Mouse (Mus musculus): ENCODE results near the gene Adam8. TPM values are rescaled to one million over a fixed set of nuclear protein-coding genes. Genes with fewer than 3 reads are reported as not detected.

Gene Adam8
- total RNA-seq, 2 experiments from 2014 or later: 0.74 to 0.89 TPM

DNA sequence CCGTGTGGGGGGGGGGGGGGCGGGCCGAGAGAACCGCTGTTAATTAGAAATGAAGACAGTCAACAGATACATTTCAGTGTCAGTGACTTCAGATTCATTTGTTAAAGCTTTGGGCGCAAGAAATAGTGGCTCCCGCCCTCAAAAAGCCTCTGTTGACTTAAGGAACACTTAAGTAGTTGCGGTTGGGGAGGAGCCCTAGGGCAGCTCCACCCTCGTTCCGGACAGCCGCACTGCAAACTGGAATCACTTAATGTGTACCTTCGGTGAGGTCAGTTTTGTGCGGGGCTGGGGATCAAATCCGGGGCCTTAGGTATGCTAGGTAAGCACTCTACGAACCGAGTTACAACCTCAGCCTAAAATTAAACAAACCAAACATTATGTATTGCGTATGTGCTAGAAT is 41.3 kb downstream of the Adam8 start:
- no peak for DNase-seq
- intact Hi-C loops (cut with DNase I): no loop called here

DNA sequence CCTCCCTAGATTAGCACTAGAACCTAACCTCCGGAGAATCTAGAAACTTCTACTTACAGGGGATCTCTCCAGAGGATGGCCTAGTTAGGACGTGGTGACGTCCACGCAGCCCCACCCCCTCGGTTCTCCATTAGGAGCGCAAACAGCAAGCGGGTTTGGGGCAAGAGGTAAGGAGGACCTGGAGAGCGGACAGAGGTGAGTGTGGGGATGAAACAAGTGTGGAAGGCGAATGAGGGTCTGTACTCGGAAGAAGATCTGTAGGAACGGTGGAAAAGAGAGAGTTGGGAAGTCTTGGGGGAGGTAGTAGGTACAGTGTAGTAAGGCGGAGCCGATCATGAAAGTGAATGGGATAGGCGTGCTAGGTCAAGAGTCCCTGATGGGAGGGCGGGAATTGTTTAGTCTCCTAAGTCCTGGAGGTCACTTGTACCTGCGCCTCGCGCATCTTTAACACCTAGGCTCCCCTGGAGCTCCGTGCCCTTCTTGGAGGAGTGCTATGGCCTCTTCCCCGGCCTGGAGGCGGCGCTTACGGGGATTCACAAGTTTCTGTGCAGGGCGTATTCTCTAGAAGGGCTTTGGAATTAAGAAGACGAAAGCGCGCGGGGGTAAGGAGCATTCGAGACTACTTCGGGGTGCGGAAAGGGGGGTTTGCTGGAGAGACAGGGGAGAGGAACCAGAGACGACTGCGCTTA is 41.9 kb downstream of the Adam8 start:
- peak; percentile 19 to 32 for DNase-seq

DNA sequence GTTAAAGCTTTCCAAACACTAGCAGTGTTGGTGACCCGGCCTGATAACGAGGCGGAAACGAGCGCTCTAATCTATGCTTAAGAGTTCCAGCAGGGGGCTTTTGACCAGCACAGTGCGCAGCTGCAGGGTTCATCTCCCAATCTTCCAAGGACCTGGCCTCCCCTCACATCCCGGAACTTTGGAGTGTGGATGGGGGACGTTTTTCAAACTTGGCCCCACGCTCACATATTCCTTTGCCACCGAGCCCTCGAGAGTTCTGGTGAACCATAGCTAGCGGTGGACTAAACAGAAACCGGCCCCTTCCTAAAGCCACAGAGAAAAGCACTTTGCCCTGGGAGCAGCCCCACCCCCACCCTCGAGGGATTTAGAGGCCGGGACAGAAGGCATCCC is 42.5 kb downstream of the Adam8 start:
- DNase-seq: peak; percentile 27 to 30
- intact Hi-C loops (cut with DNase I): no loop called here

More for the DNA sequence above, 41.9 kb downstream of the Adam8 start:
- intact Hi-C loops (cut with DNase I): no loop called here

DNA sequence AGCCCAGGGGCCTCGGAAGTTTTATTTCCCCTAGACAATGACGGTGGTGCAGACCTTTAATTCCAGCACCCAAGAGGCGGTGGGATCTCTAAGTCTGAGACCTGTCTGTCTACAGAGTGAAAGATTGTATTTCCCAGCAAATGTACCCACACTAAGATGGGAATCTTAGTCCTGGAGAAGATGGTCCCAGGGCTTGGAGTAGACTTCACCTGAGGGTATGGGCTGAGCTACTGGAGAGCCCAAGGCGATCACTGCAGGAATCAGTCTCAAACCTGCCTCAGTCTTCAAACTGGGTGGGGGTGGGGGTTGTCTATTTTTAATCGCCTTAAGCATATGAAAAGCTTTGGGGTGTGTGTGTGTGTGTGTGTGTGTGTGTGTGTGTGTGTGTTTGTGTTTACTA is 46.3 kb downstream of the Adam8 start:
- DNase-seq: no peak
- intact Hi-C loops (cut with DNase I): no loop called here

DNA sequence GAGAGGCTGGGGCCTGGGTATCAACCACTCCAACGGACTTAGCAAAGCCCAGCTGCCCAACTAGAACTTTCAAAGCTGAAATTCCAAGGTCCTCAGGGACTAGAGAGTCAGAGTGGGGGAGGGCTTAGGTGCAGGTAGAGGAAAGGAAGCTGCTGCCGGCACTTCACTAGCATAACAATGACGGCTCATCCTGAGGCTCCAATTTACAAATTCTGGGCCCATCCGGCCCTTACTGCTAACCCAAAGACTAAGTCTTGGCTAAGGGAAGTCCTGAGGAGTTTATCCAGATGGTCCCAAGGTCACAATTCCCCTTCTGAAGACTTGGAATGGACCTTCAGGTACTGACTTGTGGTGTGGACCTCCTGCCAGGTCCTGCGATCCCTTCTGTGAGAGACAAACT is 46.8 kb downstream of the Adam8 start:
- intact Hi-C loops (cut with DNase I): no loop called here
- no peak for DNase-seq

DNA sequence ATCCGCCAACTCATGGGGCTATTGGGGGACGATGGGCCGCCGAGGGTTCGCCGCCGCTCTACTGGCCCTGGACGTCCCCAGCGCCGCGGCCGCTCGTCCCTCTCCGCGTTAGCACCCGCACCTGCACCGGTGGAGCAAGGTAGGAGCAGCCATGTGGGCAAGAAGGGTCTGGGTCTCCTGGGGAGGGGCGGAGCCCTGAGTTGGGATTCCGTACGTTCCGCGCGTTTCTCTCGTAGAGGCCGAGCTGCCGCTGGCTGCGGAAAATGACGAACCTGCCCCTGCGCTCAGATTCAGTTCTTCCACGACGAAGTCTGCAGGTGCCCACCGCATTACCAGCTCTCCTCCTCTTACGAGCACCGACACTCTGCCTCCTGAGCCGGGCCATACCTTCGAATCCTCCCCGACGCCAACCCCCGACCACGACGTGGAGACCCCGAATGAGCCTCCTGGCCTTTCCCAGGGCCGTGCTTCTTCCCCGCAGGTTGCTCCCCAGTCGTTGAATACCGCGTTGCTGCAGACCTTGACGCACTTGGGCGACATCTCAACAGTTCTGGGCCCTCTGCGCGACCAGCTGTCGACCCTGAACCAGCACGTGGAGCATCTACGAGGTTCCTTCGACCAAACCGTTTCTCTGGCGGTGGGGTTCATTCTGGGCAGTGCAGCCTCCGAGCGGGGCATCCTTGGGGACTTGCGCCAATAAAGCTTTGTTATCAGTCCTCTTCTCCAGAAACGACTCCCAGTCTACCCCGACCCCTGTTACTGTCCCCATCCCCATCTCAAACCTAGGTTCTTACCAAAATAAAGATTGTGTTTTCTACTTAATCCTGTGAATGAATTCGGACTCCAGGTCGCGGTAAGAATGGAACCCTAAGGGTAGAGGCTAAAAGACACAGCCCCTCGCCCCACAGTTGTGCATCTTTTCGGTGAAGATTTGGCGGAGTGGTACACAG is 47.8 kb downstream of the Adam8 start:
- intact Hi-C loops (cut with DNase I): no loop called here
- no peak for DNase-seq

DNA sequence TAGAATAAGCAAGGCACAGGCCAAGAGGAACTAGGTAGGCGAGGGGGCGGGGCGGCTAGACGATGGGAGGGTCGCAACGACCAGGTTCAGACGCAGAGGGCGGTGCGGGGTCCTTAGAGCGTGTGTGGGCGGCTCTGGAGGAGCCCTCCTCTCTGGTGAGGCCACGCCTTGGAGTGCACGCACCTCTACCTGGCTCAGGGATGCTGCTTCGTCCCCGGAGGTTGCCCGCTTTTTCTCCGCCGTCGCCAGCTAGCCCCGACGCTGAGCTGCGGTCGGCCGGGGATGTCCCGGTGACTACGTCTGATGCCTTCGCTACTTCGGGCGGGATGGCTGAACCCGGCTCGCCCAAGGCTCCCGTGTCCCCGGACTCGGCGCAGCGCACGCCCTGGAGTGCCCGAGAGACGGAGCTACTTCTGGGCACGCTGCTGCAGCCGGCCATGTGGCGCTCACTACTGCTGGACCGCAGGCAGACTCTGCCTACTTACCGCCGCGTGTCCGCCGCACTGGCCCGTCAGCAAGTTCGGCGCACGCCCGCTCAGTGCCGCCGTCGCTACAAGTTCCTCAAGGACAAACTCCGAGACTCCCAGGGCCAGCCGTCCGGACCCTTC is 48.6 kb downstream of the Adam8 start, which contains the start of gene Utf1:
Gene Utf1 (plus strand): TSS at position 116 of the 608 bp plus-strand sequence.
- DNase-seq: no peak
- intact Hi-C loops (cut with DNase I): no loop called here

DNA sequence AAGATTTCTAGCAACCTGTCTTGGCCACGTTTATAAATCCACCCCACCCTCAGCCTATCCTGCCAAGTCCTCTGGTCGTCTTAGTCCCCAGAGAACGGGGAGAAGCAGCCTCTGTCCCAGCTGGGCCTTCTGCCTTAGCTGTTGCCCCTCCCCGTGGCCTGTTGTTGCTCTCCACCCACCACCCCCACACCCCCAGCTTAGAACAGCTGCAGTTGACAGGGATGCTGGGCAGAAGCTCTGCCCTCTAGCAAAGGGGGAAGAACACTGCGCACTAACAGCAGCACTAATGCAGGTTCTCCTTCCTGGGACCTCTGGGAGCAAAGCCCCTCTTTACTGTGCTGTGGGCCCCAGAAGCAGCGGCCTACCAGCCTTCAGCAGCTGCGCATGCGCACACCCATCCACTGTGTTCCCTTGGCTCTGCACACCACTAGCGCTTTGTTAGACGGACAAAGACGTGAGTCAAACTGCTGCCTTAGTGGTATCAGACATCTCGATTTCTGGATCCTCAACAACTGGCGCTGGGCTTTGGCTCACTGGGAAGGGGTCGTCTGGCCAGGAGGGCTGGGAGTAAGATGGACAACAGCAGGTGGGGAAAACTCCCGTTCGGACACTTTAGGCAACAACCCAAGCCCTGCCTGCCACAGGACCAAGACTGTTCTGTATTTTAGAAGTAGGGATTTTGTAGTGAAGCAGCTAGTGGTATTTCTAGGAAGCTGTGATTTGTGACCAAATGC is 51.7 kb downstream of the Adam8 start:
- DNase-seq: no peak
- intact Hi-C loops (cut with DNase I): no loop called here

DNA sequence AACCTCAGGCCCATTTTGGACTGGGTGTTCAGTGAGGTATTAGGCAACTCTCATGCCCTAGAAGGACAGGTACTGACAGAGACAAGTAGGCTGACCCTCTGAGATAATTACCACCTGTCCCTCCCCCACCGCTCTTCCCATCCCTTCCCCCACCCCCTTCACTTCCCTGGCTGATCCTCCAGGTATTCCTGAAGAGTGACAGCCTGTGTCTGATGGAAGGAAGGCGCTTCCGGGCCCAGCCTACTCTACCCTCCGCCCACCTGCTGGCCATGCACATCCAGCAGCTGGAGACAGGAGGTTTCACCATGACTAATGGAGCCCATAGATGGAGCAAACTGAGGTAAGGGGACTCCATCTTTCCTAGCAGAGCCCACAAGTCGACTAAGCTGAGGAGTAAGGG is 54.6 kb downstream of the Adam8 start:
- intact Hi-C loops (cut with DNase I): no loop called here
- DNase-seq: no peak

DNA sequence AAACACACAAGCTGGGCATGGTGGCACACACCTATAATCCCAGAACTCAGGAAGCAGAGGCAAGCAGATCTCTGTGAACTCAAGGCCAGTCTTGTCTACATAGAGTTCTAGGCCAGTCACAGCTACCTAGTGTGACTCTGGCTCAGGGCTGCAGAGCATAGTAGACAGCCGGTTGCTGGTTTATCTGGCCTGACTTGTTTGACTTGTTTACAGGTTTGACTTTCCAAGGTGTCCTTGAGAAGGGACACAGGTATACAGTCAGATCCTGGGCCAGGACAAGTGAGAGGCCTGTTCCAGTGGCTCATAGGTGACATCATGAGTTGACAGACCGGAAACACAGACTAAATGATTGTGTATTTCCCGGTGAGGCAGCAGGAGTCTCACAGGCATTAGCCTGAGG is 55.2 kb downstream of the Adam8 start:
- DNase-seq: no peak
- intact Hi-C loops (cut with DNase I): no loop called here

DNA sequence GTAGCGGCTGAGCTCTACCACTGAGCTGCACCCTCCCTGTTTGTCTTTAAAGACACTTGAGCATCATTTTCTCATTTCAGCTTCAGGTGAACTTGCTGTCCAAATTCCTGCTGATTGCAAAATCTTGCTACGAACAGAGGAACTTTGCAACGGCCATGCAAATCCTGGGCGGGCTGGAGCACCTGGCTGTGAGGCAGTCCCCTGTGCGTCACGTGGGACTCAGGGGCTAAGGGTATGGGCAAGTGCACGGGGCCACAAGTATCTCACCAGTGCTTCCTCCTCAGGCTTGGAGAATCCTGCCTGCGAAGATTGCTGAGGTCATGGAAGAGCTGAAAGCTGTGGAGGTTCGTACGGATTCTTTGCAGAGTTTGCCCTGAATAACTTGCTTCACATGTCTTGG is 55.7 kb downstream of the Adam8 start:
- intact Hi-C loops (cut with DNase I): no loop called here
- no peak for DNase-seq

DNA sequence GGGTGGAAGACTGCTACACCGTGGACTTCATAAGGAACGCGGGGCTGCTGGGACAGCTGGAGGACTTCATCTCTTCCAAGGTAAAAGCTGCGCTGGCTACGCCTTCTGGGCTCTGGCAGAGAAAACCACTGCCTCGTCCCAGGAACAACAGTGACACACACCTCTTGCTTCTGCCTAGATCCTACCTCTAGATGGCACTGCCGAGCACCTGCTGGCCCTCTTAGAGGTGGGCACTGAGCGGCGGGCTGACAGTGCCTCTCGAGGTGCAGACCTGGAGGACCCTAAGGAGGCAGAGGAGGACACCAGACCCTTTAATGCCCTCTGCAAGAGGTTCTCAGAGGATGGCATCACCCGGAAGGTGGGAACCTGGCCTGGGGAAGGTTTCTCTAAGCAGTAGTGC is 61.6 kb downstream of the Adam8 start:
- intact Hi-C loops (cut with DNase I): no loop called here

More for the DNA sequence above, 61.6 kb downstream of the Adam8 start:
- DNase-seq: no peak

Small RNA genes lying within 50 kb of the gene (microRNA-seq; reads per million reads assigned to microRNA genes)
- gene Mir202 (0 to 0.36 reads per million in 2 experiments), gene Mir7062 (0 reads per million in 2 experiments), gene mmu-mir-7686 (0 reads per million in 2 experiments)

Other genes starting within 250 kb of the Adam8 start
- under 1 TPM in 1 of 2 experiments, not detected in 1; 0.07 TPM for gene Adgra1, start 158.4 kb downstream of the Adam8 start, total RNA-seq (2021)
- gene Kndc1, start 97.9 kb downstream of the Adam8 start, total RNA-seq (2021): not detected
- not detected for gene Utf1, start 48.8 kb downstream of the Adam8 start, total RNA-seq (2021)
- gene 6430531B16Rik, start 13.8 kb downstream of the Adam8 start, total RNA-seq (2021): not detected
- gene Zfp511, start 43.8 kb upstream of the Adam8 start, total RNA-seq (2021): 1 to 10 TPM; 7.7 to 8.2 TPM
- gene Tubgcp2, start 44.1 kb upstream of the Adam8 start, total RNA-seq (2021): 10 to 100 TPM; 16.8 to 19.2 TPM
- gene Msx3, start 56.5 kb upstream of the Adam8 start, total RNA-seq (2021): not detected
- under 1 TPM in 1 of 2 experiments, not detected in 1; 0.33 TPM for gene Caly, start 90.0 kb upstream of the Adam8 start, total RNA-seq (2021)
- not detected for gene Prap1, start 100.8 kb upstream of the Adam8 start, total RNA-seq (2021)
- gene Fuom, start 109.9 kb upstream of the Adam8 start, total RNA-seq (2021): 10 to 100 TPM; 38.9 to 42.5 TPM
- gene Paox, start 123.2 kb upstream of the Adam8 start, total RNA-seq (2021): 1 to 10 TPM; 3.1 to 3.7 TPM
- 100 to 1,000 TPM; 105 to 146 TPM for gene Echs1, start 123.9 kb upstream of the Adam8 start, total RNA-seq (2021)
- 10 to 100 TPM; 24.4 to 25.2 TPM for gene Mtg1, start 145.0 kb upstream of the Adam8 start, total RNA-seq (2021)
- under 1 TPM in 1 of 2 experiments, not detected in 1; 0.27 TPM for gene Sprn, start 162.3 kb upstream of the Adam8 start, total RNA-seq (2021)
- gene Olfr522, start 172.2 kb upstream of the Adam8 start, total RNA-seq (2021): not detected
- gene Olfr523, start 180.7 kb upstream of the Adam8 start, total RNA-seq (2021): not detected
- gene Olfr524, start 213.4 kb upstream of the Adam8 start, total RNA-seq (2021): not detected
- not detected for gene Cd163l1, start 225.7 kb upstream of the Adam8 start, total RNA-seq (2021)

All from gastrocnemius, postnatal 36 days (tissue).